Mouse (Mus musculus) cerebellum, adult (tissue): ENCODE results near the gene Nr2c2ap.

Source experiments
- ATAC-seq: cut with Nextera tagmentation; 2 replicates; pipeline ENCODE4 v1.9.2; 2017; ENCODE audit warnings: mild to moderate bottlenecking, moderate library complexity, mixed read lengths; ENCODE audit not compliant: insufficient number of reproducible peaks, low FRiP score, low TSS enrichment

Gene Nr2c2ap

GRCm38 (mm10) chr8:70158069-70158853 lies 27.1 kb downstream of the Nr2c2ap start:
- 0 out of 2 replicates have a peak, but pooled peaks have one; percentile 31 for ATAC-seq

GRCm38 (mm10) chr8:70159211-70159610 lies 28.1 kb downstream of the Nr2c2ap start:
- ATAC-seq: no peak

GRCm38 (mm10) chr8:70160015-70160414 lies 28.9 kb downstream of the Nr2c2ap start:
- no peak for ATAC-seq

- ATAC-seq: no peak
These were observed 32.2 kb downstream of the Nr2c2ap start for GRCm38 (mm10) chr8:70163316-70163715.

GRCm38 (mm10) chr8:70166504-70167110 lies 35.5 kb downstream of the Nr2c2ap start:
- ATAC-seq: peak; percentile 63

GRCm38 (mm10) chr8:70170116-70170515 lies 39.0 kb downstream of the Nr2c2ap start:
- ATAC-seq: no peak

GRCm38 (mm10) chr8:70170748-70171147 lies 39.6 kb downstream of the Nr2c2ap start:
- no peak for ATAC-seq

- no peak for ATAC-seq
These were observed 40.1 kb downstream of the Nr2c2ap start for GRCm38 (mm10) chr8:70171240-70171639.

GRCm38 (mm10) chr8:70172043-70172681 lies 41.0 kb downstream of the Nr2c2ap start, which contains the start of gene Tmem161a:
Tmem161a (plus strand) TSS chr8:70172356.
- ATAC-seq: peak; percentile 96

- ATAC-seq: no peak
These were observed 42.2 kb downstream of the Nr2c2ap start for GRCm38 (mm10) chr8:70173320-70173719.

GRCm38 (mm10) chr8:70174079-70174478 lies 42.9 kb downstream of the Nr2c2ap start:
- ATAC-seq: no peak

GRCm38 (mm10) chr8:70178231-70178630 lies 47.1 kb downstream of the Nr2c2ap start:
- ATAC-seq: no peak

GRCm38 (mm10) chr8:70179082-70179481 lies 47.9 kb downstream of the Nr2c2ap start:
- ATAC-seq: no peak

- ATAC-seq: no peak
These were observed 50.2 kb downstream of the Nr2c2ap start for GRCm38 (mm10) chr8:70181212-70181902.

GRCm38 (mm10) chr8:70181903-70182252 lies 50.7 kb downstream of the Nr2c2ap start:
- no peak for ATAC-seq

- ATAC-seq: no peak
These were observed 52.1 kb downstream of the Nr2c2ap start for GRCm38 (mm10) chr8:70183194-70183593.
